Mouse (Mus musculus): ENCODE data around the gene Ykt6.

- TF ChIP-seq CTCF (IDR thresholded peaks at IDR 0.05; ENCODE audit: control insufficient read depth, insufficient read depth, low read length) = no peak
- no peak for TF ChIP-seq POLR2A (IDR thresholded peaks at IDR 0.05; ENCODE audit: borderline replicate concordance, control insufficient read depth, low read depth, low read length)
Measured at GRCm38 (mm10) chr11:5998472-5998871, 43.0 kb downstream of the Ykt6 start.

Data from bone marrow, adult 2 months (tissue).